Mouse (Mus musculus): ENCODE measurements at regions not wholly inside any gene's neighbourhood (a gene's known extent, or its start where the extent isn't known, plus 50 kb on each side); places are given as distances from the start of the nearest gene placed in this dataset.

DNA sequence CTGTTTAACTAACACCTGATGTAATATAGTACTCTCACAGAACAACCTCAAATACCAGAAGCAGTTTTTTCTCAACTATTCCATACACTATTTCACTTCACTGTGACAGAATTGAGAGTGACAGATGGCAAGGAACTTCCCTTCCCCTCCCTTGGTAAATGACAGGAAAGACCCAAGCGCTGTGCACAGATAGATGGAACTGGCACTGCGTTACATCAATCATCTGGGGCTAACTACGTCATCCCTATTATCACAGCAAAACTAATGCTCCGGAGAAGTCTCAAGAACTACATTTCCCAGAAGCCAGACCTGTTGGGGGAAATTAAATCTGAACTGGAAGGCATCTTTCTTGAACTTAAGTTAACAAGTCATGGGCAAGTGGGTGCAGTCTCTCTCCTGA lies 493.6 kb upstream of the Gm5415 start:
- Histone ChIP-seq H3K27ac (ENCODE audit: insufficient read depth, low read length) (no peak overlapping the region), H3K27me3 (ENCODE audit: control insufficient read depth, insufficient read depth, low read length) (no peaks in the 10 kb centered on the region), H3K4me1 (ENCODE audit: control insufficient read depth, insufficient read depth, low read length) (no peaks in the 10 kb centered on the region), H3K4me3 (replicated peaks; ENCODE audit: insufficient read depth, low read depth, low read length) (no peak overlapping the region)
- WGBS: 22% methylated on average over 4 of the region's 4 CpGs
- DNase-seq: no peak
- TF ChIP-seq POLR2A (IDR thresholded peaks at IDR 0.05; ENCODE audit: borderline replicate concordance, insufficient read depth, low read length) (no peak), CTCF (IDR thresholded peaks at IDR 0.05; ENCODE audit: borderline replicate concordance, insufficient read depth, low read depth, low read length) (no peak)

DNA sequence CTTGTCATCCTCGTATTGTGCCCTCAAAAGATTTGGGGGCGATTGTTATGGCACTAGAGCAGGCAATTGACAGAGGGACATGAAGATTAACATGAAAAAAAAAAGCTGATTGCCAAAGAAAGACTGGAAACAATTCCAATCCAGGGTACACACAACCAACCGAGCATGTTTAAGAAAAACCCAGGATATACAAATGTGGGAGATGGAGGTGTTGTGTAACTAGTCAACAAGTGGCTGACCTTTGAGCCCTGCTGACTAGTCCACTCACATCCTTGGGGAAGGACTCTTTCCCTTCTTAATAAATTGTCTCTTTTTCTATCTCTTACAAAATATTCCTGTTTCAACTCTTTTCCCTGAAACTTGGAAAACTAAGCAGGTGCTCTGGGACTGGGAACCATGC lies 484.9 kb upstream of the Gm5415 start:
- no peak overlapping the region for H3K4me3 ChIP-seq (replicated peaks; ENCODE audit: insufficient read depth, low read depth, low read length)
- H3K27me3 ChIP-seq (ENCODE audit: control insufficient read depth, insufficient read depth, low read length): no peaks in the 10 kb centered on the region
- no peaks in the 10 kb centered on the region for H3K4me1 ChIP-seq (ENCODE audit: control insufficient read depth, insufficient read depth, low read length)
- no peak for DNase-seq
- 73% methylated on average over 3 of the region's 3 CpGs for WGBS
- TF ChIP-seq POLR2A (IDR thresholded peaks at IDR 0.05; ENCODE audit: borderline replicate concordance, insufficient read depth, low read length) (no peak), CTCF (IDR thresholded peaks at IDR 0.05; ENCODE audit: borderline replicate concordance, insufficient read depth, low read depth, low read length) (no peak)
- H3K27ac ChIP-seq (ENCODE audit: insufficient read depth, low read length): no peak overlapping the region

DNA sequence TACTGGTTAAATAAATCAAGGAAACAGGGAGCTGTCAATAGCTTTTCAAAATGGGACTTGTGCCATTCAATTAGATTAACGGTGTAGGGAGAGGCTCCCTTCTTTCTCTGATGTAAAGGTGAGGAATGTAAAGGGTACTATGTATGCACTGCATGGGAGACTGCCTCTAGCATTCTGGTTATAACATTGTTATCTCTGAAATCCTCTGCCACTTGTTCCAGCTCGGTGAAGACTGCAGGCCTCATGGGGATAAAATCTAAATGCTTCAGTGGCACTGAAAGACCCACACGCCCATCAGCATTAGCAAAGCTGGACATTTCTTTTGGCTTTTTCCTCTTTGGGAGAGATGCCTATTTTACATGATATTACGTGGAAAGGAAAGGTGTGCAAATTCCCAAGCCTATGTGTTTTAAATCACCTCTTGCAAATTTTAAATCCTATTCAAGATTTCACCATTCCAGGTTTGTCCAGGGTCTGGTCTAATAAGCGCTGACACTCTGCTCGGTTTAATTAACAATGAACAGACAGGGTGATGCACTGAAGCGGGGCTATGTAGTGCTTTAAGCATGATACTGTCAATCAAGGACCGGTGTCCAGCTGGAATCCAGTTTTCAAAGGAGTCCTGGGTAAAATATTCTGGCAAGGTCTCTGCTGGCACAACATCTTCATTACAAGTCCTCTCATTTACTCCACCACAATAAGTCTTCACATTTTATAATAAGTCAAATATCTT lies 479.8 kb upstream of the Gm5415 start:
- H3K4me3 ChIP-seq (replicated peaks; ENCODE audit: insufficient read depth, low read depth, low read length): no peak overlapping the region
- H3K27me3 ChIP-seq (ENCODE audit: control insufficient read depth, insufficient read depth, low read length): no peaks in the 10 kb centered on the region
- 25% methylated on average over 8 of the region's 8 CpGs for WGBS
- no peaks in the 10 kb centered on the region for H3K4me1 ChIP-seq (ENCODE audit: control insufficient read depth, insufficient read depth, low read length)
- no peak overlapping the region for H3K27ac ChIP-seq (ENCODE audit: insufficient read depth, low read length)
- TF ChIP-seq CTCF (IDR thresholded peaks at IDR 0.05; ENCODE audit: borderline replicate concordance, insufficient read depth, low read depth, low read length) (no peak), POLR2A (IDR thresholded peaks at IDR 0.05; ENCODE audit: borderline replicate concordance, insufficient read depth, low read length) (no peak)
- no peak for DNase-seq

DNA sequence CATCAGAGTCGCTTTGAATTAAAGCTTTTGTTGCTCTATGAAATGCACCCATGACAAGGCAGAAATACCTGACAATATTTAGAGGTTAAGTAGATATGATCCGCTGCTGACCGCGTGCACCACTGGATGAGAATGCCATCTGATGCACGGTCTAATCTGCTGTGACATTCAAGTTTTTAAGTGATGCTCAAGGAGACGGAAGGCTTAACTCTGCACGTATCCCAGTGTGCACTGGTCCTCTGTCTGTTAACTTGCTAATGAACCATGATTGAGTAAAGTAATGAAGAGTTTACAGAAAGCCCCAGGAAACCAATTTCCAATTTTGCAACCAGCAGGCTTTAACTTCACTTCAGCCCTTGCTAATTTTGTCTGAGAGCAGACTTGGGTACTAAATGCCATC lies 478.3 kb upstream of the Gm5415 start:
- no peaks in the 10 kb centered on the region for H3K4me1 ChIP-seq (ENCODE audit: control insufficient read depth, insufficient read depth, low read length)
- no peak for TF ChIP-seq CTCF (IDR thresholded peaks at IDR 0.05; ENCODE audit: borderline replicate concordance, insufficient read depth, low read depth, low read length)
- TF ChIP-seq POLR2A (IDR thresholded peaks at IDR 0.05; ENCODE audit: borderline replicate concordance, insufficient read depth, low read length): no peak

DNA sequence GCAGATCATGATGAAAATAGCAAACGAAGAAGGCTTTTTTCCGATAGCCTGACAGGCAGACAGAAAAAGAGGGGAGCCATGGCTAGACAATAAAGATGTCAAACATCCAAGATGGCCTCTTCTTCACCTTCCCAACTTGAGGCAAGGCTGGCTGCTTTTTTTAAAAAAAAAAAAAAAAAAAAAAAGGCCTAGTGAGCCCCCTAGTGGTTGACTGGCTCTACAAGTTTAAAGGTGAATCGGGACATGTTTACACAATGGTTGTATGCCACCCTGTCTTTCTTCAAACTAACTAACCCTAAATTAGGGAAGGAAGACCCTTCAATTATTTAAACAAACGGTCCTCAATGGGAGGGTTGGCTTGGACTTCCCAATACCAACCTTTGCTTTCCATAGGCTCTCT lies 475.8 kb upstream of the Gm5415 start:
- Histone ChIP-seq H3K4me1 (ENCODE audit: control insufficient read depth, insufficient read depth, low read length) (no peaks in the 10 kb centered on the region), H3K4me3 (replicated peaks; ENCODE audit: insufficient read depth, low read depth, low read length) (no peak overlapping the region), H3K27ac (ENCODE audit: insufficient read depth, low read length) (no peak overlapping the region), H3K27me3 (ENCODE audit: control insufficient read depth, insufficient read depth, low read length) (no peaks in the 10 kb centered on the region)
- DNase-seq: no peak
- 89% methylated on average over 4 of the region's 4 CpGs for WGBS
- no peak for TF ChIP-seq POLR2A (IDR thresholded peaks at IDR 0.05; ENCODE audit: borderline replicate concordance, insufficient read depth, low read length)
- TF ChIP-seq CTCF (IDR thresholded peaks at IDR 0.05; ENCODE audit: borderline replicate concordance, insufficient read depth, low read depth, low read length): no peak

More for the DNA sequence above, 478.3 kb upstream of the Gm5415 start:
- WGBS: 19% methylated on average over 7 of the region's 7 CpGs
- no peak overlapping the region for H3K4me3 ChIP-seq (replicated peaks; ENCODE audit: insufficient read depth, low read depth, low read length)
- H3K27ac ChIP-seq (ENCODE audit: insufficient read depth, low read length): no peak overlapping the region
- H3K27me3 ChIP-seq (ENCODE audit: control insufficient read depth, insufficient read depth, low read length): no peaks in the 10 kb centered on the region
- no peak for DNase-seq

DNA sequence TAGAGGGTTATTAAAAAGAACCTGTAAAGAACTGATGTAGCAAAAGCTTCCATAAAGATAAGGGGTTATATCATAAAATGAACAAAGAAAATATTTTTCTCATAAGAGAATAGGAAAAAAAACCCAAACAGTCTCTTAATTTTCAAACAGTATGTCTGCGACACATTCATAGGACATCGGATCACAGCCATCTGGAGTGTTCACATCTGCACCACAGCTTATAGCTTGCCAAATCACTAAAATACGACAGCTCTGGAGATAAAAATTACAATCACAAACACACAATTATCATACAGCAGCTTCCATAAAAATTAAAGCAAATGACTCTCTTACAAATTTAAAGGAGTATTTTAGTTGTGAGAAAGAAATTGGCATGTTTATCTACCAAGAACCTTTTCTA lies 456.9 kb upstream of the Gm5415 start:
- no peak for TF ChIP-seq POLR2A (IDR thresholded peaks at IDR 0.05; ENCODE audit: borderline replicate concordance, insufficient read depth, low read length)
- no peak for TF ChIP-seq CTCF (IDR thresholded peaks at IDR 0.05; ENCODE audit: borderline replicate concordance, insufficient read depth, low read depth, low read length)
- DNase-seq: no peak
- Histone ChIP-seq H3K4me1 (ENCODE audit: control insufficient read depth, insufficient read depth, low read length) (no peaks in the 10 kb centered on the region), H3K27ac (ENCODE audit: insufficient read depth, low read length) (no peak overlapping the region), H3K27me3 (ENCODE audit: control insufficient read depth, insufficient read depth, low read length) (no peaks in the 10 kb centered on the region), H3K4me3 (replicated peaks; ENCODE audit: insufficient read depth, low read depth, low read length) (no peak overlapping the region)
- 66% methylated on average over 3 of the region's 3 CpGs for WGBS

DNA sequence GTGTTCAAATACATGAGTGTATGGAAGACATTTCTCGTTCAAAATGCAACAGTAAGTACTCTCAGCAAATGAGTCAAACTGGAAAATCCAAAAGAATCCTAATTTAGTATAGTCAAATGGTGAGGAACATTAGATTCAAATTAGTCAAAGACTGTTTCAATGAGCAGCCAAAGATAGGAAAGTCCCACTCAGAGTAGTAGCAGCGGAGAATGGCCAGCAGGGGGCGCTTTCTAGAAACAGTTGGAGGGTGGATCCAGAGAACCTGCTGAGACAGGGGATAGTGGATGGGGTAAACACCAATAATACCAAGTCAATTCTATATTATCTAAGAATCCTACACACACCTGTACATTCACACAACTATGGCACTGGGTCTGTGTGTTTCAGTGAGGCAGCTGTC lies 417.9 kb upstream of the Gm5415 start:
- no peak for DNase-seq
- WGBS: 77% methylated on average over 3 of the region's 3 CpGs
- Histone ChIP-seq H3K27me3 (ENCODE audit: control insufficient read depth, insufficient read depth, low read length) (no peaks in the 10 kb centered on the region), H3K4me1 (ENCODE audit: control insufficient read depth, insufficient read depth, low read length) (no peaks in the 10 kb centered on the region), H3K4me3 (replicated peaks; ENCODE audit: insufficient read depth, low read depth, low read length) (no peak overlapping the region), H3K27ac (ENCODE audit: insufficient read depth, low read length) (no peak overlapping the region)
- TF ChIP-seq CTCF (IDR thresholded peaks at IDR 0.05; ENCODE audit: borderline replicate concordance, insufficient read depth, low read depth, low read length) (no peak), POLR2A (IDR thresholded peaks at IDR 0.05; ENCODE audit: borderline replicate concordance, insufficient read depth, low read length) (no peak)

DNA sequence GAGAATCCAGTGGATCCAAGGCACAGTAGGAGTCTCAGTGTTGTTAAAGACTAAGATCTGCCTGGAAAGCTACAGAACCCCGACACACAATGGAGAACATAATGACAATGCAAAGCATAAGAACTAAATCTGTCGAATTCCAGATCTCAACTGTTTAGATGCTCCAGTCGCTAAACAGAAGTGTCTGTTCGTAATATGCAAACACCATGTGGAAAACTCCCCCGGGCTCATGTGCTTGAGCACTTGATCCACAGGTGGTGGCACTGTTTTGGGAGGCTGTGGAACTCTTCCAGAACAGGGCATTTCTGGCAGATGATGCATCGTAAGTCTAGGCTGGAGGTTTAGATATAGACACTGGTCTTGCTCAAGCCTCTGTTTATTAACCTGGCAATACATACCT lies 412.2 kb upstream of the Gm5415 start:
- TF ChIP-seq POLR2A (IDR thresholded peaks at IDR 0.05; ENCODE audit: borderline replicate concordance, insufficient read depth, low read length) (no peak), CTCF (IDR thresholded peaks at IDR 0.05; ENCODE audit: borderline replicate concordance, insufficient read depth, low read depth, low read length) (no peak)
- Histone ChIP-seq H3K4me3 (replicated peaks; ENCODE audit: insufficient read depth, low read depth, low read length) (no peak overlapping the region), H3K4me1 (ENCODE audit: control insufficient read depth, insufficient read depth, low read length) (no peaks in the 10 kb centered on the region), H3K27me3 (ENCODE audit: control insufficient read depth, insufficient read depth, low read length) (no peaks in the 10 kb centered on the region), H3K27ac (ENCODE audit: insufficient read depth, low read length) (no peak overlapping the region)
- 44% methylated on average over 6 of the region's 6 CpGs for WGBS
- DNase-seq: no peak
